Mouse (Mus musculus) kidney, adult 8-10 months (tissue): ENCODE measurements around the gene U90926.

ENCODE experiments used
- DNase-seq, 2 experiments: peaks; one replicate each; pipeline ENCODE4 v3.0.0; 2022

The U90926 gene

GRCm38 (mm10) chr5:92215308-92215707, at the start of gene U90926:
U90926 (minus strand) TSS chr5:92215408.
- no peak for DNase-seq

- no peak for DNase-seq
These were observed 48.7 kb upstream of the U90926 start for GRCm38 (mm10) chr5:92263761-92264359.

- no peak for DNase-seq
These were observed 47.4 kb upstream of the U90926 start for GRCm38 (mm10) chr5:92262646-92263045.

DNA sequence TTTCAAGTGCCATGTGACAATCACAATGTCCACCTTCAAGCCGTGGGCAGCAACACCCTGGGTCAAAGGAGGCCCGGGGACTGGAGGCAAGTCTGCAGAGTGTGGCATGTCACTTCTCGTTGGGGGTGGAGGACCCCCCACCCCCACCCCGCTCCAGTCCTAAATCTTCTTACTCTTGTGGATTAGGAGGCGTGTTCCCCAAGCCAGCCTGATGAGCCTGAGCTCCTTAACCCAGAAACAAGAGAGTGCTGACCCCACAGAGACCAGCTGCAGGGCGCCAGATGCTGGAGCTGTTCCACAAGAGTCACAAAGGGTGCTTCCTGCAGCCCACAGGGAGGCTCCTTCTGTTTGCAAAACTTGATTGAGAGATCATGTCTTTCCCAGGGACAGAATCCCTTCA, 41.0 kb upstream of the U90926 start, which contains the start of gene Ppef2:
Gene Ppef2, minus strand, starts transcription at position 61 of the 400 bp plus-strand sequence.
- no peak for DNase-seq

DNA sequence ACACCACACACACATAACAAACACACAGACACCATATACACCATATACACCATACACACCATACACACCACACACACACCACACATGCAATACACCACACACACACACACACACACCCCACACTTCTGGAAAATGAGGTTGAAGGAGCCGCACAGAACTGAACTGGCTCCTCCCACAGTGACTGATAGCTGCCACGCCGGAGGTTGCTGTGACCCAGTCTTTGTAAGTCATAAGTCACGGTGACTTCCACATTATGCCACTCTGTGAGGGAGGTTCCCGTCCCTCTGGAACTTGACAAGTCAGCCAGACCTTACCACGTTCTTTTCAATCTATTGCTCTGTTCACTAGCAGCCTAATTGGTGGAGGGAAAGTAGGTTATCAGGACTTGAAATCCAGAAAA, 39.3 kb upstream of the U90926 start:
- no peak for DNase-seq

DNA sequence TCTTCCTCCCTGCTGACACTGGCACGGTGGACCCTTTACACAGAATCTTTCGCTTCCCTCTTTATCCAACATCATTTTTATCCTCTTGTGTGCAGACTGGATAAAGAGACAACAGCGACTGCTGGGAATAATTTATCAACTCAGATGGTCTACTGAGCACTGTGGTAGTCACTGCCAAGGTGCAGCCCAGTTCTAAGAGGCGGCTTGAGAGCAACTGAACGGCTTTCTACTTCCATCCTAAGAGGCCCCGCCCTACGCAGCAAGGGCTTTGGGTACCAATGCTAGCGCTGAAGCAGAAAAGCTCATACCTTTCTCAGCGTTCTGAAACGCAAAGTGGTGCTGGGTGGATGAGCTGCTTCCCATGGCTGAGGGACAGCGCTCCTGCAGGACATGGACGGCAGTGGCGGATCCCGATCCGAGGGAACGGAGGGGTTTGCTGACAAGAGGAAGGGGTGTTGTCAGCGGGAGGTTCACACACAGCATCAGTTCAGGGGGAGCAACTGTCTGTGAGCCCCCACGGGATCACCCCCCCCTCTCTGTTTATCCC, 37.7 kb upstream of the U90926 start:
- no peak for DNase-seq

DNA sequence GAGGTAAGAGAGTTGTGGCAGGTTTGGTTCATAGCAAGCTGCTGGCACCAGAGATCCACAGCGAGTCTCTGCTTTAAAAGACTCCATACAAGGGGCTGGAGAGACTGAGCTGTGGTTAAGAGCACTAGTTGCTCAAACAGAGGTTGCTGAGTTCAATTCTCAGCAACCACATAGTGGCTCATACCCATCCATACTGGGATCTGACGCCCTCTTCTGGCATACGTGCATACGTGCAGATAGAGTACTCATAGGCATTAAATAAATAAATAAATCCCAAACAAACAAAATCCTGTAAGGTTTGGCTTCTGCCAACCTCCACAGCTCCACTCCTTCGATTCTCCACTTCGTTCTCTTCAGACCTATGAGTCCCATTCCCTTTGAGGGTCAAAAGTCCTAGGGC, 36.8 kb upstream of the U90926 start:
- no peak for DNase-seq

- DNase-seq: no peak
These were observed 33.4 kb upstream of the U90926 start for GRCm38 (mm10) chr5:92248614-92249013.

- no peak for DNase-seq
These were observed 30.3 kb upstream of the U90926 start for GRCm38 (mm10) chr5:92245483-92245882.

DNA sequence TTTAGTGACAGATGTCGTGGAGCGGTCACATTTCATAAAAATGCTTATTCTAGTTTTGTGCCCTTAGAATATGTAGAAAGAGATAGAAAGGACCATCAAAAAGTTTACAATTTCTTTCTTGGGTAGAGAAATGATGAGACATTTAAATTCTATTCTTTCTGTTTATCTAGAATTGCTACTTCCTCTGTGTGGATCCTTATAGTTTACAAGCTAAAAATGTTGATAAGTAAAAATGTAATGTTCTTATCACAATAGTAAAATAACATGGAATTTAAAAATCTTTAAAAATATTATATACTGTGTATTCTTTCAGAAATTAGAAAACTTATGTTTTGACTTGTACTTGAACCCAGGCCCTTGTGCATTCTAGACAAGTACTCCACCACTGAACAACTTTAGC, 29.7 kb upstream of the U90926 start:
- no peak for DNase-seq

DNA sequence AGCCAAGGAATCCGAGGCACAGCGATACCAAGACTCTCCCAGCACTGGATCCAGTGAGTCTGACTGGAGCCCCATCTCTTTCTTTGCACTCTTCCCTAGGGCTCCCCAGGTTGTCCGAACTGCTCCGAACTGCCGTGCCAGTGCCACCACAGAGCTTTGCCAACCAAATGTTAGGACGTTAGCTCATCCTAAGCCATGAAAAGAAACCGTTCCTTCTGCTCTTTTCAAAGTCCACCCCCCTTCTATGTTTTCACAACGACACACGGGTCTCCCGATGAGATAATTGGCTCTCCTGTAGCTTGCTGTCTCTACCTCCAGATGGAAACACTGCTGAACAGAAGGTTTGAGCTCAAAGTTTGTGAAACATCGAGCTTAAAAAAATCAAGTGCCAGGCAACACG, 25.6 kb upstream of the U90926 start:
- DNase-seq: no peak

DNA sequence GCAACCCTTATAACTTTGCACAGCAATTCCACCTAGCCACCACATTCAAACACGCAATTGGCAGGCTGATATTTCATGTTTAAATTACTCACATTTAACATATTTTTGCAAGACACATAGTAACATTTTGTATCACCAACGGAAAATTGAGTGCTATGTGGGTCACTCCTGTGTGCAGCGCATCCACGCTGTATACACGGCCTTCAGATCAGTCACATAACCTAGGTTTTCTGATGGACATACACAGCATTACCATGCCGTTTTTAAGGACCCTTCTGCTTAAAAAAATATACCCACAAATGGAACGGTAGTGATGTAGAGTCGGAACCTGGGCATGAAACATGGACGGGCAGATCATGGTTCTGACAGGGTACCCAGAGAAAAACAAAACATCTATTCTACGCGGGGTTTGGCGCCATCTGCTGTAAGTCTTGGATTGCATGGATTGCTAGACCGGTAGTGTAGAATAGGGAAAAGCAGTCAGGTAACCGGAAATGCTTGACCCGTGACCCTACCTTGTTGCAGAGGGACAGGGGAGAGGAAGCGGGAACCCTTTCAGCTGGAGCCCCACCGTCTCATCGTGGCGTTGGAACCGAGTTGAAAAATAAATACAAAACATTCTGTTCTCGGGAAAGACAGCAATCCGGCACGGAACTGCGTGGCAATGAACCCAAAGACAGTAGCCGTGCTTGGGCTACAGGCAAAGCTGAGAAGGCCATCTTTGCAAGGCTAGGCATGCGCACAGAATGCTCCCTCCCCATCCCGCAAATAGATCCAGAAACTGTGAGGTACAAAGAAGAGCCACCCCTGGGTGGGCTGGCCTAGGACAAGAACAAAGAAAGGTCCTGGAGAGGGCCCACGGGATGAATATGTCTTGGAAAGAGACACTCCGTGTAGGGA, 24.4 kb upstream of the U90926 start:
- DNase-seq: peak; percentile 74 to 87

DNA sequence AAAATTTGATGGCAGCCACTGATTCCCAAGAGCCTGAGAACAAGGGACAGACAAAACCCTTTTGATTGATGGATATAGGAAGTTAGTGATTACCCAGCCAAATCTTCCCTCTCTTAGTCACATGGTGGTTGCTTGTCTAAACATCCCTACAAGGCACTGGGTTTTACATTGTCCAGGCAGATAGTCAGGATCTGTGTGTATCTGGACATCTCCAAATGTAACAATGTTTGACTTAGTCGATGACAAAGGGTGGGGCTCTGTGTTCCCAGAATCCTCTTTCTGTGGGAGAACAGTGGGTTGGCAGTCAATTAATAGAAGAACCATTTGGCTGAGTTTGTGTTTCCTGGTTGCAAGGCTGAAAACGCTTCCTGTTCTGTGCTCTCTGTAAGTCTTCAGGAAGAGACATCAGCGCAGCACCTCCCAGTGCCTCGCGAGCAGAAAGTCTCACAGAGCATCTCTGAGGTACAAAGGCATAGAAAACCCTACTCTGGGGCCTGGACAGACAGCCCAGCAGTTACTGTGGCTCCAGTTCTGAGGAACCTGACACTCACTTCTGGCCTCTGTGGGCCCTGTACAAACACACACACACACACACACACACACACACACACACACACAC, 19.8 kb upstream of the U90926 start:
- DNase-seq: no peak

- DNase-seq: no peak
These were observed 18.2 kb upstream of the U90926 start for GRCm38 (mm10) chr5:92233366-92233765.

- DNase-seq: no peak
These were observed 16.6 kb upstream of the U90926 start for GRCm38 (mm10) chr5:92231836-92232235.

- DNase-seq: no peak
These were observed 15.1 kb upstream of the U90926 start for GRCm38 (mm10) chr5:92230306-92230705.

DNA sequence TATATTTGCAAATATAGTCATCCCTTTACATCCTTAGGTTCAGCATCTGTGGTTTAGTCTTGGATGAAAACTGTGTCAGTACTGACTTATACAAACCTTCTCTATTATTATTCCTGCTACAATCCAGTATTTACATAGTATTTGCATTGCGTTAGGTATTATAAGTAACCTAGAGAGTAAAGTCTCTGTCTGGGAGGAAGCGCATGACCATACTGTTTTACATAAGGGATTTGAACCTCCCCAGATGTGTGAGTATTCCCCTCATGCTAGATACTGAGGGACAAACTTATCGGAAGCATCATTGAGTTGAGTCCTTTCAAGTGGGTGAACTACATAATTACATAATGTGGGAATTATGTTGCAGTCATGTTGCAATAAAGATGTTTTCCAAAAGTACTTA, 14.3 kb upstream of the U90926 start:
- no peak for DNase-seq

- DNase-seq: no peak
These were observed 13.6 kb upstream of the U90926 start for GRCm38 (mm10) chr5:92228776-92229175.

DNA sequence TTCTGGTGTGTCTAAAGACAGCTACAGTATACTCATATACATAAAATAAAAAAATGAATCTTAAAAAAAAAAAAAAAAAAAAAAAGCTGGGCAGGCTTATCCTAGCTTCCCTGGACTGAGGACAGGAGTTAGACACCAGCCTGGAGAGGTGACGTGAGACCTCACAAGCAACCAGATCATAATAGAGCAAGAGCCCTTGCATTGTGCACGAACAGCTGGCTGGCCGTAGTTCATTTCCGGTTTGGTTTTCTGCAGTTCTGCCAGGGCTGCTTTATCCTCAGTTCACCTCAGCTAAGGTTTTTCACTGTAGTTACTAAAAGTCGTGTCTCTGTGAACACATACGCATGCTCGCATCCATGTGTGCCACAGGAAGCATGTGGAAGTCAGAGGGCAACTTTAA, 12.6 kb upstream of the U90926 start:
- no peak for DNase-seq

DNA sequence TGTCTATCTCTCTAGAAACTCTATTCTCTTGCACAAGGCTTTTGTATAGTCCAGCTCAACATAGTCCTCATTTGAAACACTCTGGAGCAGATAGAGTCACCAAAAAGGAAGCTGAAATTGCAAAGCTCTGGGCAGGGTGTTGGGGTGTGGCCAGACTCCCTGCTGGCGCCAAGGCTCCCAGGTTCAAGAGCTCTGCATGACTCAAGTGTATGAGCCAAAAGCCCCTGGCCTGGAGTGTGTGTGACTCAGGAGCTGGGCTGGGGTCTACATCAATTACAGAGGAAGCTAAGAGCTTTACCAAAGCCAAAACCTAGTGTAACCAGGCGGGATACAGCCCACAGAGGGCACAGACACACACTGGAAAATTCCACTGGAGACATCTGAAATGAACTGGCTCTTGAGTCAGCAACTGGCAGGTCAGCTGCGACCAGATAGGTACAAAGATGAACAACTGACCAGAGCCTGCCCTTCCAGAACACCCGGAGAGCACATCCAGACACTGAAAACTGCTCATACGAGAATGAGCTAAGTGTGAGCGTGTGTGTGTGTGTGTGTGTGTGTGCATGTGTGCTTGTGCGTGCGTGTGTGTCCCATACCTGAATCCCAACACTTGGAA, 5.2 kb upstream of the U90926 start:
- DNase-seq: peak; percentile 26 to 36

DNA sequence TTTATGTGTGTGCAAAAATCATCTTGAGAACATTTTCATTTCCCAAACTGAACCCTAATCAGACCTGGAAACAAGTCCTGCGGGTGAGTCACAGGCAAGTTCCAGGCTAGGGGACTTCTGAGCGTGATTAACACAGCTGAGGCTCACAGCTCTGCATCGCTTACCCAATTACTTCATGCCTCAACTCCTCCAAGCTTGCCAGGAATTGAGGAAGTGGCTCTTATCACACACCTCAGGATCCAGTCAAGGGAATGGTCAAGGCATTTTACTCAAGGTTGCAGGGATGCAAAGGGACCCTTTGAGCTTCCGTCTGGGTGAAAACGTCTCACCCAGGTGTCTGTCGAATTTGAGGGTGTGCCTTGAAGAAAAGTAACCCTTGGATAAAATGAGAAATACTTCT, 4.6 kb upstream of the U90926 start:
- DNase-seq: peak in 1 of 2 experiments; percentile 23

DNA sequence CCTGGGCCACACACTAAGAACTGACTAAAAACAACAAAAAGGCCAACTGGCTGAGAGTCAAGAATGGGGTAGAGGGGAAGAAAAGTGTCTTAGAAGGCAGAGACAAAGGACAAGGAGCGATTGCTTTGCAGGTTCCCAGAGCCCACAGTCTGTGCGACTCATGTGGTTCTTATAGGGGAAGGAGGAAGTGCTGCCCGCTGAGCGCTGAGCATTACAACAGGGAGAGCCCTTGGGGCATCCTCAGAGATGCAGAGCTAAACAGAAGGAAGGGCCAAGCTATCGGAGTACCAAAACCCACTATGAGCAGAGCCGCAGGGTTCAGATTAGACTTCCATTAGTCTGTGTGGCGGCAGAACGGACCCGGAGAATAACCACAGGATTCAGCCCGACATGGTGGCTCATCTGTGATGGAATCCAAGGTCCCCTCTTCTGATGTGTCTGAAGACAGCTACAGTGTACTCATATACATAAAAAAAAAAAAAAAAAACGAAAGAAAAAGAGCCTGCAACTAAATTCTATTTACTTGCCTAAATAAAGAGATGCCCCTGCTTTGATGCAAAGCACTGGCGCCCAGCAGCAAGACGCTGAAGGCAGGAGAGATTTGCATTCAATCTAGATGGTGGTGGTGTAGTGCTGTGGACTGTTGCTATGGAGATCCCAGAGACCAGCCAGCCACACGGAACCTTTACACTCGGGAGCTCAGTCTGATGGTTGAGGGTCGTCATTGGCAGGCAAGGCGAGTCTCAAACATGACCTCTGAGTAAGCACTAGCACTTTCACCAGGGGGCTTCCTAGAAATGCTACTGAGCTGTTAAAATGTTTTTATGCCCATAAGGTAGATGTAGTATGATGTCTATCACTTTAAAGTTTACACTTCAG, 3.9 kb upstream of the U90926 start:
- DNase-seq: no peak
